Mouse (Mus musculus) hindbrain, embryonic 15.5 days (tissue): ENCODE measurements around the gene Efcab8. TPM values are rescaled to one million over a fixed set of nuclear protein-coding genes. Genes with fewer than 3 reads are reported as not detected.
A peak's percentile ranks its signal among the peaks of the same experiment; 100 is the strongest.

Experiments
- ATAC-seq: fragments of 200-750 bp; cut with Nextera tagmentation; 2 replicates; pipeline ENCODE4 v1.8.0; 2017; ENCODE audit warnings: low read depth, moderate number of reproducible peaks, moderate TSS enrichment; ENCODE audit not compliant: low FRiP score
- H3K27ac ChIP-seq: fragments of 300-500 bp; sonication (generic); replicated peaks from 2 replicates; pipeline ENCODE4 v1.5.1; 2015; ENCODE audit warnings: mild to moderate bottlenecking, inconsistent platforms
- H3K27me3 ChIP-seq: fragments of 300-500 bp; sonication (generic); 2 replicates; pipeline ENCODE4 v1.6.1; 2015; ENCODE audit warnings: control low read depth, inconsistent platforms
- H3K36me3 ChIP-seq: fragments of 300-500 bp; sonication (generic); 2 replicates; pipeline ENCODE4 v1.6.1; 2015; ENCODE audit warnings: control low read depth, inconsistent platforms
- H3K4me1 ChIP-seq: fragments of 300-500 bp; sonication (generic); replicated peaks from 2 replicates; pipeline ENCODE4 v1.6.1; 2015; ENCODE audit warnings: control low read depth, inconsistent platforms
- H3K4me2 ChIP-seq: fragments of 300-500 bp; sonication (generic); 2 replicates; pipeline ENCODE4 v1.6.1; 2015; ENCODE audit warnings: moderate library complexity, mild to moderate bottlenecking, inconsistent platforms
- H3K4me3 ChIP-seq: fragments of 300-500 bp; sonication (generic); 2 replicates; pipeline ENCODE4 v1.5.1; 2015; ENCODE audit warnings: mild to moderate bottlenecking, inconsistent platforms
- H3K9ac ChIP-seq: fragments of 300-500 bp; sonication (generic); 2 replicates; pipeline ENCODE4 v1.6.1; 2015; ENCODE audit warnings: inconsistent platforms
- H3K9me3 ChIP-seq: fragments of 300-500 bp; sonication (generic); 2 replicates; pipeline ENCODE4 v1.6.1; 2016; ENCODE audit warnings: control low read depth, inconsistent platforms
- WGBS: fragments of 180-500 bp; shearing (Covaris S2); methylation state at CpG from one replicate; pipeline ENCODE4 v1.1.7; 2015; 5-methylcytosine and 5-hydroxymethylcytosine counted together
- polyA plus RNA-seq: library from polyadenylated mRNA; unstranded; fragments of >200 nt; fragmentation: Nextera tagmentation; extraction: Ambion mirVana; gene quantifications from 2 replicates; pipeline ENCODE4 v1.2.1, GENCODE M21; 2015

Gene Efcab8
- polyA plus RNA-seq: not detected in 2 replicates

- ATAC-seq: no peak
- no peaks in the 10 kb centered on the region for H3K9me3 ChIP-seq
- peak within 1 kb of the TSS; percentile 73 for H3K4me2 ChIP-seq
- no peaks in the 10 kb centered on the region for H3K36me3 ChIP-seq
- peak within 1 kb of the TSS; percentile 33 for H3K4me3 ChIP-seq
- 55% methylated on average over 12 of the region's 12 CpGs for WGBS
- no peak within 1 kb of the TSS for H3K27ac ChIP-seq
- peaks cover 11% of the 10 kb centered on the region for H3K4me1 ChIP-seq
- H3K27me3 ChIP-seq: no peaks in the 10 kb centered on the region
- H3K9ac ChIP-seq: no peak within 1 kb of the TSS
Measured at GRCm38 (mm10) chr2:153779394-153779981, at the start of gene Efcab8. Gene Efcab8 (plus strand): TSS chr2:153779931.

GRCm38 (mm10) chr2:153734033-153734432 is 45.7 kb upstream of the Efcab8 start:
- Histone ChIP-seq H3K36me3 (no peaks in the 10 kb centered on the region), H3K27ac (no peak overlapping the region), H3K4me1 (no peaks in the 10 kb centered on the region), H3K9me3 (no peaks in the 10 kb centered on the region), H3K4me3 (no peak overlapping the region), H3K9ac (no peak overlapping the region), H3K27me3 (no peaks in the 10 kb centered on the region), H3K4me2 (no peak overlapping the region)
- ATAC-seq: no peak
- WGBS: 84% methylated on average over 4 of the region's 4 CpGs

GRCm38 (mm10) chr2:153740500-153741436 is 39.0 kb upstream of the Efcab8 start, which contains the start of gene Mapre1:
Gene Mapre1 (plus strand): TSS chr2:153741274.
- ATAC-seq: peak; percentile 98
- H3K4me3 ChIP-seq: peak within 1 kb of the TSS; percentile 80
- WGBS: 10% methylated on average over 58 of the region's 58 CpGs

DNA sequence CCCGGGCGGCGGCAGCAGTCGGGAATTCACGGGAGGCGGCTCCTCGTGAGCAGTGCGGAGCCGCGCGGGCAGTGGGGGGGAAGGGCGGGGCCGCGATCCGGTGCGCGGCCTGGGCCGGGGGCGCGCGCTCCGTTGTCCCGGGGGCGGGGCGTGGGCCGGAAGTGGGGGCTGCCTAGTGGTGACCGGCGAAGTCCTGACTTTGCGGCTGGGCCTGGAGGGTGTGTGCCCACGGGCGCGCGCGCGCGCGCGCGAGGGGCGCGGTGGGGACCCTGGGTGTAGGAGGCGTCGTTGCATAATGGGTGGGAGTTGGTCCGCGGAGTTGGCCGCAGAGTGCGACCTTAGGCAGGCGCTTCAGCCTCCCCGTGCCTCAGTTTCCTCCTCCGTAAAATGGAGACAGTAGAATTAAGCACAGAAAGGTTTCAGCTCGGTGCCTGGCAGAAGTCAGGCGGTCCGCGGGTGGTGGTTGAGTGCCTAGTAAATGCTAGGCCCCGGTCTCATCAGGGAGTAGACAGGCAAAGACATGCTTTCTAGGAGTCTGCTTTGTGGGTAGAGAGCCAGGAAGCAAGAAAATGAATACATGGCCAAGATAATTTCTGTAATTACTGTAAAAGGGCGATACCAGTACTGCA is 38.2 kb upstream of the Efcab8 start:
- Histone ChIP-seq H3K4me2 (peak overlapping the region; percentile 65), H3K4me1 (peaks cover 39% of the 10 kb centered on the region), H3K36me3 (peaks cover 3% of the 10 kb centered on the region; the same call in 1 of the 2 replicates), H3K9ac (peak overlapping the region; percentile 86), H3K27me3 (no peaks in the 10 kb centered on the region), H3K4me3 (peak overlapping the region; percentile 80), H3K9me3 (no peaks in the 10 kb centered on the region), H3K27ac (peak overlapping the region; percentile 98)
- peak; percentile 84 for ATAC-seq
- WGBS: under 1% methylated on average over 34 of the region's 56 CpGs

More at GRCm38 (mm10) chr2:153740500-153741436, 39.0 kb upstream of the Efcab8 start, which contains the start of gene Mapre1:
- no peaks in the 10 kb centered on the region for H3K9me3 ChIP-seq
- H3K27ac ChIP-seq: peak within 1 kb of the TSS; percentile 98
- H3K4me1 ChIP-seq: peaks cover 36% of the 10 kb centered on the region
- peak within 1 kb of the TSS; percentile 86 for H3K9ac ChIP-seq
- no peaks in the 10 kb centered on the region for H3K36me3 ChIP-seq
- H3K27me3 ChIP-seq: no peaks in the 10 kb centered on the region
- H3K4me2 ChIP-seq: peak within 1 kb of the TSS; percentile 65

GRCm38 (mm10) chr2:153747994-153748393 is 31.7 kb upstream of the Efcab8 start:
- H3K36me3 ChIP-seq: peaks cover 22% of the 10 kb centered on the region; the same call in 1 of the 2 replicates
- H3K4me1 ChIP-seq: peaks cover 29% of the 10 kb centered on the region
- H3K27me3 ChIP-seq: no peaks in the 10 kb centered on the region
- no peak overlapping the region for H3K4me2 ChIP-seq
- no peak overlapping the region for H3K27ac ChIP-seq
- no peaks in the 10 kb centered on the region for H3K9me3 ChIP-seq
- no peak overlapping the region for H3K9ac ChIP-seq
- ATAC-seq: no peak
- no peak overlapping the region for H3K4me3 ChIP-seq

DNA sequence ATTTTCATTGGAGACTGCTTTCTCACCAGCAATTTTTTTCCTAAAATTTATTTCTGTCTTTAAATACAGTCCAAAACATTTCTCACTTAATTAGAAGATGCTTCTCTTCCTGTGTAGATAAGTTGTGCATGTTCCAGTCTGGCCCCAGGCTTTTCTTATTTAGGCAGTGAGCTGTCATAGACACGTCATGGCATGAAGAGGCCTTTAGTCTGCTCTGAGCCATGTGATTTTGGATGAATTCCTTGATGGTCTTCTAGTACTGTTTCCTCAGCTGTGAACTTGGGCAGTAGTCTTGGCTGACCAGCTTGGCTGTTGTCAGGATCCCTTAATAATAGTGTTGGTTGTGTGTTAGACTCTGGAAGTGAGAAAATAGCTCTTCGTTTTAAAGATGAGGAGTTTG is 29.4 kb upstream of the Efcab8 start:
- Histone ChIP-seq H3K4me1 (peaks cover 12% of the 10 kb centered on the region; the same call in 1 of the 2 replicates), H3K4me3 (no peak overlapping the region), H3K36me3 (peaks cover 22% of the 10 kb centered on the region; the same call in 1 of the 2 replicates), H3K9me3 (no peaks in the 10 kb centered on the region), H3K4me2 (no peak overlapping the region), H3K27me3 (no peaks in the 10 kb centered on the region), H3K9ac (no peak overlapping the region), H3K27ac (no peak overlapping the region)
- 88% methylated on average over 2 of the region's 2 CpGs for WGBS
- ATAC-seq: no peak

DNA sequence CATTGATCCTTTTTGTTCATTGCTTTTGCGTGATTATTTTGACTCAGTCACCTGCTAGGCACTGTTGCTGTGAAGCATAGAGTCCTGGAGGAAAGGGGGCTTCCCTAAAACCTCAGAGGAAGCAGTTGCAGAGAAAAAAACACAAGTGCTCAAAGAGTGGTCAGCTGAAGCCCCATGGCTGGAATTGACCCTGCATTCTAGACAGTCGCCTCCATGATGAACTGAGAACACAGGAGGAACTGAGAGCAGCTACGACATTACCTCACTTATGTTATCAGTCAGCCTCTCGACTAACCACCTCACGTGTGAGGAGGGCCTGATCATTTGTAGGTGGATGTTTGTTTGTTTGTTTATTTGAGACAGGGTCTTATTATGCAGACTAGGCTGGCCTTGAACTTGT is 17.6 kb upstream of the Efcab8 start:
- H3K4me3 ChIP-seq: no peak overlapping the region
- H3K9me3 ChIP-seq: no peaks in the 10 kb centered on the region
- WGBS: 92% methylated on average over 5 of the region's 5 CpGs
- H3K27me3 ChIP-seq: no peaks in the 10 kb centered on the region
- H3K4me1 ChIP-seq: no peaks in the 10 kb centered on the region
- ATAC-seq: no peak
- no peak overlapping the region for H3K4me2 ChIP-seq
- no peak overlapping the region for H3K9ac ChIP-seq
- no peak overlapping the region for H3K27ac ChIP-seq
- peaks cover 82% of the 10 kb centered on the region for H3K36me3 ChIP-seq

- no peak for ATAC-seq
- H3K27me3 ChIP-seq: no peaks in the 10 kb centered on the region
- WGBS: 61% methylated on average over 6 of the region's 6 CpGs
Measured at GRCm38 (mm10) chr2:153767484-153767883, 12.2 kb upstream of the Efcab8 start.

DNA sequence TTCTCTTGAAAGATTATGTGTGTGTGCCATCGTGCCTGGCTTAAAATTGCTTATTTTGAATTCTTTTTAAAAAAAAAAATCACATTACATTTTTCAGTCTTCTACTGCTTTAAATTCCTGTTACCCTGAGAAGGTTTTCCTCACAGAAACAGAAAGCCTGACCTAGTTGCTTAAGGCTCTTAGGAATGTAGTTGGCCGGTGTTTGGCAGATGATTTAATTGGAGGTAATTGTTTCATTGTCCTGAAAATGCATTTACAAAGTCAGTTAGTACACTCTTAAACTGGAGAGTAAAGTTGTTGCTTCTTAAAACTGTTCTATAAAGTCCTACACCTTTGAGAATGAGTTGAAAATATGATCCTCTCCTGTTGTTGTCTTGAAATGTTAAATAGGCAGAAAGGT is 10.8 kb upstream of the Efcab8 start:
- Histone ChIP-seq H3K4me3 (no peak overlapping the region), H3K27me3 (no peaks in the 10 kb centered on the region), H3K9ac (no peak overlapping the region), H3K4me2 (no peak overlapping the region), H3K27ac (no peak overlapping the region), H3K36me3 (peaks cover 71% of the 10 kb centered on the region), H3K4me1 (no peaks in the 10 kb centered on the region), H3K9me3 (no peaks in the 10 kb centered on the region)
- WGBS: 87% methylated on average over 2 of the region's 2 CpGs
- no peak for ATAC-seq

More at GRCm38 (mm10) chr2:153767484-153767883, 12.2 kb upstream of the Efcab8 start:
- H3K9ac ChIP-seq: no peak overlapping the region
- H3K4me3 ChIP-seq: no peak overlapping the region
- H3K9me3 ChIP-seq: no peaks in the 10 kb centered on the region
- no peaks in the 10 kb centered on the region for H3K4me1 ChIP-seq
- no peak overlapping the region for H3K27ac ChIP-seq
- peaks cover 70% of the 10 kb centered on the region for H3K36me3 ChIP-seq
- no peak overlapping the region for H3K4me2 ChIP-seq

GRCm38 (mm10) chr2:153772950-153773349 is 6.8 kb upstream of the Efcab8 start:
- Histone ChIP-seq H3K36me3 (peaks cover 42% of the 10 kb centered on the region), H3K9ac (no peak overlapping the region), H3K9me3 (no peaks in the 10 kb centered on the region), H3K27me3 (no peaks in the 10 kb centered on the region), H3K4me3 (no peak overlapping the region), H3K4me1 (no peaks in the 10 kb centered on the region), H3K4me2 (no peak overlapping the region), H3K27ac (no peak overlapping the region)
- 96% methylated on average over 4 of the region's 4 CpGs for WGBS
- ATAC-seq: no peak

DNA sequence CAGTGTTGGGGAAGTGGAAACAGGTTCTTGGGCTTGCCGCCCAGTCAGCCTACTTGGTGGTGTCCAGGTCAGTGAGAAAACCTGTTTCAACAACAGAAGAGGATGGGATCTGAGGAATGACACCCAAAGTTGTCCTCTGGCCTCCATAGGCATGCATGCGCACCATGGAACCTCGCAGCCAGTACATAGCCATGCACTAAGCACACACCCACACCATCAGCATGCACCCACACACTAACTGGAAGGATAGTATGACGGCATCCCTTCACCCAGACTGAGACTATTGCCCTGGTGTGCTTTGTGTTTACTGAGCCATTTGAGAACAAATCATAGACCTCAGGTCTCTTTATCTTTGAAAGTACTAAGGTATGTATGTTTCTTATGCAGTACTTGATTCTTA is 4.3 kb upstream of the Efcab8 start:
- Histone ChIP-seq H3K27me3 (no peaks in the 10 kb centered on the region), H3K27ac (no peak overlapping the region), H3K4me1 (peaks cover 11% of the 10 kb centered on the region), H3K4me3 (no peak overlapping the region), H3K9ac (no peak overlapping the region), H3K4me2 (no peak overlapping the region), H3K9me3 (no peaks in the 10 kb centered on the region), H3K36me3 (peaks cover 31% of the 10 kb centered on the region)
- WGBS: 99% methylated on average over 4 of the region's 4 CpGs
- ATAC-seq: no peak
